32 mouse cellular contexts compared by ENCODE assay signal in genomic region chr5:23289149-23289548, GRCm38 (mm10).
"Had no signal": no experiment of that assay in that cellular context is flagged by ENCODE, and none has a peak within 500 bp of the region (broad histone marks: within the 10 kb centered on the region; RNA-seq: fewer than 3 reads in every experiment).

No protein-coding gene starts in this region.

- H3K9me3 ChIP-seq: heart, embryonic 10.5 days; heart, embryonic 12.5 days; heart, embryonic 13.5 days; heart, embryonic 15.5 days; hindbrain, embryonic 10.5 days; hindbrain, embryonic 12.5 days; hindbrain, embryonic 13.5 days; hindbrain, embryonic 15.5 days; intestine, embryonic 15.5 days; kidney, embryonic 15.5 days had no signal

- H3K36me3 ChIP-seq: heart, embryonic 10.5 days; heart, embryonic 12.5 days; heart, embryonic 13.5 days; heart, embryonic 15.5 days; hindbrain, embryonic 10.5 days; hindbrain, embryonic 12.5 days; hindbrain, embryonic 13.5 days; hindbrain, embryonic 15.5 days; intestine, embryonic 15.5 days; kidney, embryonic 15.5 days had no signal

- H3K4me1 ChIP-seq: heart, embryonic 10.5 days; heart, embryonic 12.5 days; heart, embryonic 13.5 days; heart, embryonic 15.5 days; hindbrain, embryonic 10.5 days; hindbrain, embryonic 12.5 days; hindbrain, embryonic 13.5 days; hindbrain, embryonic 15.5 days; intestine, embryonic 15.5 days; kidney, embryonic 15.5 days had no signal

- H3K4me2 ChIP-seq: heart, embryonic 11.5 days; heart, embryonic 12.5 days; heart, embryonic 13.5 days; heart, embryonic 15.5 days; hindbrain, embryonic 12.5 days; hindbrain, embryonic 13.5 days; hindbrain, embryonic 14.5 days; hindbrain, embryonic 15.5 days; intestine, embryonic 15.5 days; kidney, embryonic 15.5 days had no signal

- H3K27me3 ChIP-seq: heart, embryonic 12.5 days; heart, embryonic 13.5 days; heart, embryonic 15.5 days; hindbrain, embryonic 12.5 days; hindbrain, embryonic 13.5 days; hindbrain, embryonic 15.5 days; intestine, embryonic 15.5 days; kidney, embryonic 15.5 days had no signal

- H3K27ac ChIP-seq: heart, embryonic 10.5 days; heart, embryonic 13.5 days; heart, embryonic 15.5 days; hindbrain, embryonic 10.5 days; hindbrain, embryonic 12.5 days; hindbrain, embryonic 13.5 days; hindbrain, embryonic 14.5 days; hindbrain, embryonic 15.5 days; hindbrain, postnatal 0 days; intestine, embryonic 15.5 days; kidney, embryonic 15.5 days; kidney, postnatal 0 days; layer of hippocampus, adult 2 months; left cerebral cortex, adult 2 months had no signal

- H3K9ac ChIP-seq: heart, embryonic 12.5 days; heart, embryonic 13.5 days; heart, embryonic 15.5 days; hindbrain, embryonic 12.5 days; hindbrain, embryonic 13.5 days; hindbrain, embryonic 14.5 days; hindbrain, embryonic 15.5 days; intestine, embryonic 15.5 days; kidney, embryonic 15.5 days had no signal

- H3K4me3 ChIP-seq: heart, embryonic 10.5 days; heart, embryonic 12.5 days; heart, embryonic 13.5 days; heart, embryonic 15.5 days; hindbrain, embryonic 10.5 days; hindbrain, embryonic 12.5 days; hindbrain, embryonic 13.5 days; hindbrain, embryonic 15.5 days; intestine, embryonic 15.5 days; kidney, embryonic 15.5 days; layer of hippocampus, adult 2 months; left cerebral cortex, adult 2 months had no signal

- DNase-seq: heart, postnatal 10 days; heart, postnatal 14 days; heart, postnatal 36 days; heart, postnatal 4 days; kidney, adult 11 months; kidney, adult 18-20 months; kidney, adult 2 months; kidney, adult 8-10 months; kidney, adult 9 months; kidney, postnatal 10 days; kidney, postnatal 14 days; kidney, postnatal 25 days; kidney, postnatal 36 days; kidney, postnatal 4 days; layer of hippocampus, adult 9-11 months; layer of hippocampus, postnatal 36 days had no signal
